Mouse (Mus musculus): Measurements from ENCODE around the gene Magi1. TPM values are rescaled to one million over a fixed set of nuclear protein-coding genes. Genes with fewer than 3 reads are reported as not detected.
A peak's percentile ranks its signal among the peaks of the same experiment; 100 is the strongest.

Magi1 gene
- polyA plus RNA-seq, 1 experiment from 2014 or later = 1.9 TPM

- Histone ChIP-seq H3K9ac (replicated peaks) (no peak overlapping the region), H3K27ac (ENCODE audit: low read depth) (no peak overlapping the region), H3K4me3 (ENCODE audit: low read depth, low read length) (no peak overlapping the region), H3K36me3 (replicated peaks; ENCODE audit: insufficient read depth, low read length) (no peaks in the 10 kb centered on the region), H3K4me2 (ENCODE audit: low read depth, low read length) (no peak overlapping the region), H3K27me3 (ENCODE audit: insufficient read depth, low read length) (no peaks in the 10 kb centered on the region), H3K4me1 (ENCODE audit: insufficient read depth) (0 out of 2 replicates have a peak, but pooled peaks cover 3% of the 10 kb centered on the region), H3K9me3 (ENCODE audit: low read length) (no peaks in the 10 kb centered on the region)
- no peak for TF ChIP-seq EP300 (IDR thresholded peaks at IDR 0.05; ENCODE audit: low read depth)
- TF ChIP-seq CTCF (IDR thresholded peaks at IDR 0.05; ENCODE audit: low read depth) = no peak
- ATAC-seq (no peak), DNase-seq (no peak)
- 70% methylated on average over 2 of the region's 2 CpGs for WGBS (ENCODE audit: insufficient replicate concordance)
Measured at GRCm38 (mm10) chr6:93946612-93947011, 337.1 kb downstream of the Magi1 start.

- ATAC-seq (peak; percentile 81), DNase-seq (no peak)
- no peak overlapping the region for H3K9ac ChIP-seq (replicated peaks)
- H3K9me3 ChIP-seq (ENCODE audit: low read length) = no peaks in the 10 kb centered on the region
- no peak overlapping the region for H3K27ac ChIP-seq (ENCODE audit: low read depth)
- H3K27me3 ChIP-seq (ENCODE audit: insufficient read depth, low read length) = no peaks in the 10 kb centered on the region
- H3K4me1 ChIP-seq (ENCODE audit: insufficient read depth) = peaks cover 6% of the 10 kb centered on the region; the same call in 1 of the 2 replicates
- WGBS (ENCODE audit: insufficient replicate concordance) = 66% methylated on average over 6 of the region's 6 CpGs
- no peak overlapping the region for H3K4me3 ChIP-seq (ENCODE audit: low read depth, low read length)
- TF ChIP-seq EP300 (IDR thresholded peaks at IDR 0.05; ENCODE audit: low read depth) (no peak), CTCF (IDR thresholded peaks at IDR 0.05; ENCODE audit: low read depth) (no peak)
- H3K4me2 ChIP-seq (ENCODE audit: low read depth, low read length) = no peak overlapping the region
- no peaks in the 10 kb centered on the region for H3K36me3 ChIP-seq (replicated peaks; ENCODE audit: insufficient read depth, low read length)
Measured at GRCm38 (mm10) chr6:93936359-93936758, 347.4 kb downstream of the Magi1 start.

DNA sequence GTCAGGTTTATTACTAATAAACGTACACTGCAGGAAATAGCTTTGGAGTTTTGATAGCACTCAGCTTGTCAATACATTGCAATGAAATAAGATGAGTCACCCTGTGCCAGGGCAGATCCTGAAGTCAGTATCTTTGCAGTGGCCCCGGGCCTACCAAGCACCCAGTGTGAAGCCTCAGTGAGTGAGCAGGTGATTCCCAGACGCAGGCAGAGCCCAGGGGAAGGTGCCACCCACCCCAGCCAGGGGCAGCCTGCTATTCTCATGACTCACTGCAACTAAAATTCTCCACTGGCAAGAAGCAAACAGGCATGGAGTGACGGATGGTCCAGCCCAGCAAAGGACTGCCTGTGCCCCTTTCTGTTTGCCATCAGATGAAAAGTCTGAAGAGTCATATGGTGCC lies 347.9 kb downstream of the Magi1 start:
- Histone ChIP-seq H3K9ac (replicated peaks) (no peak overlapping the region), H3K4me3 (ENCODE audit: low read depth, low read length) (no peak overlapping the region), H3K27me3 (ENCODE audit: insufficient read depth, low read length) (no peaks in the 10 kb centered on the region), H3K4me1 (ENCODE audit: insufficient read depth) (peaks cover 6% of the 10 kb centered on the region; the same call in 1 of the 2 replicates), H3K9me3 (ENCODE audit: low read length) (no peaks in the 10 kb centered on the region), H3K27ac (ENCODE audit: low read depth) (0 out of 2 replicates have a peak overlapping the region, but pooled peaks have one; percentile 13), H3K36me3 (replicated peaks; ENCODE audit: insufficient read depth, low read length) (no peaks in the 10 kb centered on the region), H3K4me2 (ENCODE audit: low read depth, low read length) (no peak overlapping the region)
- DNase-seq (no peak), ATAC-seq (no peak)
- TF ChIP-seq EP300 (IDR thresholded peaks at IDR 0.05; ENCODE audit: low read depth) (no peak), CTCF (IDR thresholded peaks at IDR 0.05; ENCODE audit: low read depth) (no peak)
- WGBS (ENCODE audit: insufficient replicate concordance) = 71% methylated on average over 4 of the region's 4 CpGs

GRCm38 (mm10) chr6:93934700-93935099 lies 349.0 kb downstream of the Magi1 start:
- H3K9ac ChIP-seq (replicated peaks) = no peak overlapping the region
- DNase-seq (no peak), ATAC-seq (peak; percentile 65)
- H3K27me3 ChIP-seq (ENCODE audit: insufficient read depth, low read length) = no peaks in the 10 kb centered on the region
- H3K27ac ChIP-seq (ENCODE audit: low read depth) = peak overlapping the region; percentile 24; the same call in 1 of the 2 replicates
- H3K36me3 ChIP-seq (replicated peaks; ENCODE audit: insufficient read depth, low read length) = no peaks in the 10 kb centered on the region
- H3K4me1 ChIP-seq (ENCODE audit: insufficient read depth) = peaks cover 6% of the 10 kb centered on the region; the same call in 1 of the 2 replicates
- no peak overlapping the region for H3K4me2 ChIP-seq (ENCODE audit: low read depth, low read length)
- TF ChIP-seq EP300 (IDR thresholded peaks at IDR 0.05; ENCODE audit: low read depth) (no peak), CTCF (IDR thresholded peaks at IDR 0.05; ENCODE audit: low read depth) (no peak)
- WGBS (ENCODE audit: insufficient replicate concordance) = 55% methylated on average over 2 of the region's 2 CpGs
- H3K9me3 ChIP-seq (ENCODE audit: low read length) = no peaks in the 10 kb centered on the region
- H3K4me3 ChIP-seq (ENCODE audit: low read depth, low read length) = no peak overlapping the region

- H3K27me3 ChIP-seq (ENCODE audit: insufficient read depth, low read length) = no peaks in the 10 kb centered on the region
- no peak overlapping the region for H3K4me3 ChIP-seq (ENCODE audit: low read depth, low read length)
- TF ChIP-seq EP300 (IDR thresholded peaks at IDR 0.05; ENCODE audit: low read depth) = no peak
- no peak for TF ChIP-seq CTCF (IDR thresholded peaks at IDR 0.05; ENCODE audit: low read depth)
- H3K4me2 ChIP-seq (ENCODE audit: low read depth, low read length) = no peak overlapping the region
- no peaks in the 10 kb centered on the region for H3K4me1 ChIP-seq (ENCODE audit: insufficient read depth)
- ATAC-seq = no peak
- no peak overlapping the region for H3K9ac ChIP-seq (replicated peaks)
- no peak for DNase-seq
- WGBS (ENCODE audit: insufficient replicate concordance) = 83% methylated on average over 2 of the region's 2 CpGs
- H3K27ac ChIP-seq (ENCODE audit: low read depth) = no peak overlapping the region
- H3K36me3 ChIP-seq (replicated peaks; ENCODE audit: insufficient read depth, low read length) = no peaks in the 10 kb centered on the region
- no peaks in the 10 kb centered on the region for H3K9me3 ChIP-seq (ENCODE audit: low read length)
Measured at GRCm38 (mm10) chr6:93924568-93924967, 359.1 kb downstream of the Magi1 start.

DNA sequence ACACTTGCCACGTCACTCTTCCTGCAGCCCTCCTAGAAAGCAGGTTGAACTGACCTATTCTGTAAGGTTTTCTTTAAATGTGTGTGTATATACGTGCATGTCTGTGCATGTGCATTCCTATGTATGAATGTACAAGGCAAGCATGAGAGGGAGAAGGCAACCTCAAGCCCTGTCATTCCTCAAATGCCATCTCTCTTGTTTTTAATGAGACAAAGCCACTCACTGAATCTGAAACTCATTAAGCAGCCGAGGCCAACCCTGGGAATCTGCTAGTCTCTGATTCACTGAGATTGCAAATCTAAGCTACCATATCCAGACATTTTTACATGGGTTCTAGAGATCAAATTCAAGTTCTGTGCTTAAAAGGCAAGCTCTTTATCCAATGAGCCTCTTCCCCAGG lies 359.7 kb downstream of the Magi1 start:
- H3K27me3 ChIP-seq (ENCODE audit: insufficient read depth, low read length) = no peaks in the 10 kb centered on the region
- WGBS (ENCODE audit: insufficient replicate concordance) = 77% methylated on average over 3 of the region's 3 CpGs
- H3K36me3 ChIP-seq (replicated peaks; ENCODE audit: insufficient read depth, low read length) = no peaks in the 10 kb centered on the region
- H3K9me3 ChIP-seq (ENCODE audit: low read length) = no peaks in the 10 kb centered on the region
- H3K27ac ChIP-seq (ENCODE audit: low read depth) = no peak overlapping the region
- TF ChIP-seq CTCF (IDR thresholded peaks at IDR 0.05; ENCODE audit: low read depth) (no peak), EP300 (IDR thresholded peaks at IDR 0.05; ENCODE audit: low read depth) (no peak)
- no peak overlapping the region for H3K4me2 ChIP-seq (ENCODE audit: low read depth, low read length)
- ATAC-seq (no peak), DNase-seq (no peak)
- no peak overlapping the region for H3K9ac ChIP-seq (replicated peaks)
- H3K4me1 ChIP-seq (ENCODE audit: insufficient read depth) = no peaks in the 10 kb centered on the region
- H3K4me3 ChIP-seq (ENCODE audit: low read depth, low read length) = no peak overlapping the region

DNA sequence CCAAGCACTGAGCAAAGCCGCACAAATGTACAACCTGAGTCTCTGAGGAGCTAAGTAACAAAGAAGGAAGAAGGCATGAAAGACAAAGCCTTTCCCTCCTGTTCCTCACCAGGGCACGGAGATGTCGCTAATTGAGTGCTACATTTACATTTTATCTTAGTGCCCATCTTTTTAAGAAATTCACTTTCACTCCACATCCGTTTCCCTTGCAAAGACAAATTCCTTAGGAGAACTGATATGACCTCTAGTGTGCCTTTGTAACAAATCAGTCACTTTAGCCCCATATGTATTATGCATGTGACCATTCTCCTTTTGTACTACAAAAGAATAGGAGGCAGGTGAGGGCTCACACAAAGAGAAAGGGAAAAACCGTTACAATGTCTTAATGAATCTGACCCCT lies 360.4 kb downstream of the Magi1 start:
- Histone ChIP-seq H3K27ac (ENCODE audit: low read depth) (no peak overlapping the region), H3K4me3 (ENCODE audit: low read depth, low read length) (no peak overlapping the region), H3K27me3 (ENCODE audit: insufficient read depth, low read length) (no peaks in the 10 kb centered on the region), H3K9ac (replicated peaks) (no peak overlapping the region), H3K4me1 (ENCODE audit: insufficient read depth) (no peaks in the 10 kb centered on the region), H3K36me3 (replicated peaks; ENCODE audit: insufficient read depth, low read length) (no peaks in the 10 kb centered on the region), H3K9me3 (ENCODE audit: low read length) (no peaks in the 10 kb centered on the region), H3K4me2 (ENCODE audit: low read depth, low read length) (no peak overlapping the region)
- ATAC-seq (no peak), DNase-seq (no peak)
- TF ChIP-seq EP300 (IDR thresholded peaks at IDR 0.05; ENCODE audit: low read depth) (no peak), CTCF (IDR thresholded peaks at IDR 0.05; ENCODE audit: low read depth) (no peak)
- WGBS (ENCODE audit: insufficient replicate concordance) = 73% methylated on average over 5 of the region's 5 CpGs
